Mouse (Mus musculus) midbrain, postnatal 0 days (tissue): Measurements from ENCODE around the gene Thrsp. TPM values are rescaled to one million over a fixed set of nuclear protein-coding genes. Genes with fewer than 3 reads are reported as not detected.

ENCODE experiments used
- ATAC-seq: fragments of 200-750 bp; cut with Nextera tagmentation; 2 replicates; pipeline ENCODE4 v1.8.0; 2017; ENCODE audit warnings: moderate number of reproducible peaks, mild to moderate bottlenecking, moderate TSS enrichment, moderate library complexity; ENCODE audit not compliant: low FRiP score
- DNase-seq: peaks from one replicate; pipeline ENCODE4 v3.0.0-alpha.2; 2015; ENCODE audit warnings: low spot score
- H3K27ac ChIP-seq: fragments of 300-500 bp; sonication (generic); 2 replicates; pipeline ENCODE4 v1.5.1; 2014; ENCODE audit warnings: low read depth, mild to moderate bottlenecking, low read length, mixed read lengths
- H3K27me3 ChIP-seq: fragments of 300-500 bp; sonication (generic); 2 replicates; pipeline ENCODE4 v1.6.1; 2014; ENCODE audit warnings: low read length, control low read depth, mixed read lengths; ENCODE audit not compliant: insufficient read depth
- H3K36me3 ChIP-seq: fragments of 300-500 bp; sonication (generic); 2 replicates; pipeline ENCODE4 v1.6.1; 2014; ENCODE audit warnings: low read length, control low read depth, mixed read lengths; ENCODE audit not compliant: insufficient read depth
- H3K4me1 ChIP-seq: fragments of 300-500 bp; sonication (generic); 2 replicates; pipeline ENCODE4 v1.6.1; 2014; ENCODE audit warnings: mild to moderate bottlenecking, control low read depth, antibody characterized with exemption, low read length, mixed read lengths; ENCODE audit not compliant: insufficient read depth
- H3K4me2 ChIP-seq: fragments of 300-500 bp; sonication (generic); 2 replicates; pipeline ENCODE4 v1.6.1; 2014; ENCODE audit warnings: low read depth, mild to moderate bottlenecking, low read length, mixed read lengths; ENCODE audit not compliant: poor library complexity, severe bottlenecking
- H3K4me3 ChIP-seq: fragments of 300-500 bp; sonication (generic); 2 replicates; pipeline ENCODE4 v1.5.1; 2014; ENCODE audit warnings: low read depth, mild to moderate bottlenecking, low read length, moderate library complexity
- H3K9ac ChIP-seq: fragments of 300-500 bp; sonication (generic); replicated peaks from 2 replicates; pipeline ENCODE4 v1.6.1; 2014; ENCODE audit warnings: mild to moderate bottlenecking, low read length, moderate library complexity, mixed read lengths; ENCODE audit not compliant: poor library complexity, severe bottlenecking
- H3K9me3 ChIP-seq: fragments of 300-500 bp; sonication (generic); 2 replicates; pipeline ENCODE4 v1.6.1; 2016; ENCODE audit warnings: low read length, control low read depth
- CTCF ChIP-seq: IDR thresholded peaks from 2 replicates; pipeline ENCODE4 v1.5.1; 2016; ENCODE audit warnings: antibody characterized with exemption, mild to moderate bottlenecking
- WGBS: fragments of 180-500 bp; shearing (Covaris S2); extraction: QIAGEN DNeasy Blood & Tissue Kit; methylation state at CpG from one replicate; pipeline ENCODE4 v1.1.7; 2014; 5-methylcytosine and 5-hydroxymethylcytosine counted together
- polyA plus RNA-seq: library from polyadenylated mRNA; unstranded; fragments of >200 nt; fragmentation: Nextera tagmentation; extraction: Ambion mirVana; gene quantifications from 2 replicates; pipeline ENCODE4 v1.2.1, GENCODE M21; 2015
- total RNA-seq: library from RNA; depleted of rRNA; stranded (reverse); fragments of >200 nt; gene quantifications from 2 replicates; pipeline ENCODE4 v1.2.3, GENCODE M21; 2014; rRNA removed

The Thrsp gene
- total and polyA plus RNA-seq, 2 experiments from 2014 or later: 1.6 to 1.7 TPM

DNA sequence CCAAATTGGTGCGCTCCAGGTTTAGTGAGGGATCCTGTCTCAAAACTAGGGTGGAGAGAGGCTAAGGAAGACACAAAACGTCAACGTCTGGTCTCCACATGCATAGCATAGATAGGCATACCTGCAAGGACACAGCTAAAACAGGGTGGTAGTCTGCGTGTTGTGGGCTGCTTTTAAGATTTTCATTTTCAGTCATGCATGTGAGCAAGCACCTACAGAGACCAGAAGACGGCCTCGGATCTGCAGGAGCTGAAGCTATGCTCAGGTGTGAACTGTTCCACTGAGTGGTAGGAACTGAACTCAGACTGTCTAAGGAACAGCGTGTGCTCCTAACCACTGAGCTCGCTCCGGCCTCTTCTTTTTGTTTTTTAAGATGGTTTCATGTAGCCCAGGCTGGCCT, 42.4 kb downstream of the Thrsp start:
- no peaks in the 10 kb centered on the region for H3K27me3 ChIP-seq
- no peak overlapping the region for H3K9ac ChIP-seq
- no peak for ATAC-seq
- peaks cover 10% of the 10 kb centered on the region; the same call in 1 of the 2 replicates for H3K36me3 ChIP-seq
- no peak overlapping the region for H3K4me3 ChIP-seq
- DNase-seq: no peak
- H3K4me1 ChIP-seq: peaks cover 4% of the 10 kb centered on the region; the same call in 1 of the 2 replicates
- H3K9me3 ChIP-seq: no peaks in the 10 kb centered on the region
- no peak for TF ChIP-seq CTCF
- H3K27ac ChIP-seq: no peak overlapping the region
- 94% methylated on average over 9 of the region's 9 CpGs for WGBS
- H3K4me2 ChIP-seq: no peak overlapping the region

DNA sequence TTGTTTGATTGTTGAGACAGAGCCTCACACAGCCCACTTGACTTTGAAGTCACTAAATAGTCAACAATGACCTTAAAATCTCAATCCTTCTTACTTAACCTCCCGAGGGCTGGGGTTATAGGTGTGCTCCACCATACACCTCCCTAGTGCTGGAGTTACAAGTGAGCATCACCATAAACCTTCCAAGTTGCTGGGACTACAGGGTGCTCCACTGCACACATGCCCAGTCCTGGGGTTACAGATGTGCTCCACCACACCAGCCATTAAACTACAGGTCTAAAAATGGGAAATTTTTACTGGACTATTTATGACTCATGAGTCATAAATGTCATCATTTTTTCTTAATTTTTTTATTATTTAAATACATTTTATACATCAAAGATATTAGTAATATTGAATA, 51.6 kb downstream of the Thrsp start:
- no peak overlapping the region for H3K27ac ChIP-seq
- DNase-seq: no peak

More for the DNA sequence above, 51.6 kb downstream of the Thrsp start:
- no peak overlapping the region for H3K9ac ChIP-seq
- H3K4me3 ChIP-seq: no peak overlapping the region
- TF ChIP-seq CTCF: no peak
- H3K4me2 ChIP-seq: no peak overlapping the region
- H3K27me3 ChIP-seq: no peaks in the 10 kb centered on the region
- no peaks in the 10 kb centered on the region for H3K9me3 ChIP-seq
- H3K4me1 ChIP-seq: peaks cover 1% of the 10 kb centered on the region; the same call in 1 of the 2 replicates
- WGBS: 77% methylated on average over 1 of the region's 1 CpGs
- ATAC-seq: no peak
- H3K36me3 ChIP-seq: no peaks in the 10 kb centered on the region

Other genes with a start within 250 kb of the Thrsp start
- 13.4 and 14.3 TPM in 2 replicates for gene Usp35, start 85.7 kb downstream of the Thrsp start, total RNA-seq
- 2.7 and 2.9 TPM in 2 replicates for gene Usp35, start 85.7 kb downstream of the Thrsp start, polyA plus RNA-seq
- gene Kctd21, start 85.4 kb downstream of the Thrsp start, total RNA-seq: 4.0 and 6.1 TPM in 2 replicates
- 3.1 TPM in 2 replicates for gene Kctd21, start 85.4 kb downstream of the Thrsp start, polyA plus RNA-seq
- 6.4 and 7.3 TPM in 2 replicates for gene Alg8, start 46.1 kb downstream of the Thrsp start, total RNA-seq
- 9.0 and 9.1 TPM in 2 replicates for gene Alg8, start 46.1 kb downstream of the Thrsp start, polyA plus RNA-seq
- 408 and 463 TPM in 2 replicates for gene Ndufc2, start 17.7 kb downstream of the Thrsp start, total RNA-seq
- gene Ndufc2, start 17.7 kb downstream of the Thrsp start, polyA plus RNA-seq: 608 and 638 TPM in 2 replicates
- gene Kctd14, start 33.6 kb upstream of the Thrsp start, total RNA-seq: 0.14 and 0.16 TPM in 2 replicates
- 1.0 and 1.3 TPM in 2 replicates for gene Kctd14, start 33.6 kb upstream of the Thrsp start, polyA plus RNA-seq
- gene Ints4, start 63.2 kb upstream of the Thrsp start, total RNA-seq: 31.2 and 32.8 TPM in 2 replicates
- gene Ints4, start 63.2 kb upstream of the Thrsp start, polyA plus RNA-seq: 23.0 and 23.3 TPM in 2 replicates
- 19.4 and 26.1 TPM in 2 replicates for gene Aamdc, start 161.8 kb upstream of the Thrsp start, total RNA-seq
- gene Aamdc, start 161.8 kb upstream of the Thrsp start, polyA plus RNA-seq: 53.2 and 57.5 TPM in 2 replicates
- gene Rsf1, start 162.2 kb upstream of the Thrsp start, total RNA-seq: 19.8 and 25.9 TPM in 2 replicates
- gene Rsf1, start 162.2 kb upstream of the Thrsp start, polyA plus RNA-seq: 22.0 and 27.4 TPM in 2 replicates